Mouse (Mus musculus) adrenal gland, postnatal 4 days (tissue): ENCODE data around the gene Dnlz. TPM values are rescaled to one million over a fixed set of nuclear protein-coding genes. Genes with fewer than 3 reads are reported as not detected.
"Not testable (repeated sequence)": the region's sequence is repeated elsewhere in the genome, so short reads cannot be mapped to it uniquely, and the experiment has no call there.

Experiments
- DNase-seq, 2 experiments: peaks; one replicate each; pipeline ENCODE4 v3.0.0; 2021 to 2022; ENCODE audit warnings: low spot score in 2 of 2, mixed read lengths in 2 of 2
- long read RNA-seq, 2 experiments: library from polyadenylated mRNA; stranded (forward); transcript quantifications; one replicate each; pipeline ENCODE4 v2.0.0; 2021
- total RNA-seq, 2 experiments: library from RNA; stranded (reverse); gene quantifications; 2 replicates each; pipeline ENCODE4 v1.2.3; 2021

Gene Dnlz
- 10 to 100 TPM; 17.5 to 18.6 TPM for total RNA-seq
- long read RNA-seq, experiment 1, transcript Dnlz-201 (3 exons, 2,916 nt): major isoform, 48 of 81 reads
- long read RNA-seq, experiment 1, transcript Dnlz-202 (2 exons, 2,766 nt): minor isoform, 16 of 81 reads
- long read RNA-seq, experiment 1, partial matches to known transcripts: 8 of 81 reads
- long read RNA-seq, experiment 1, other reads (novel, unspliced or antisense): 9 of 81 reads
- long read RNA-seq, experiment 2, transcript Dnlz-202 (2 exons, 2,766 nt): minor isoform, 13 of 83 reads
- long read RNA-seq, experiment 2, transcript Dnlz-201 (3 exons, 2,916 nt): major isoform, 44 of 83 reads
- long read RNA-seq, experiment 2, partial matches to known transcripts: 3 of 83 reads
- long read RNA-seq, experiment 2, other reads (novel, unspliced or antisense): 23 of 83 reads

DNA sequence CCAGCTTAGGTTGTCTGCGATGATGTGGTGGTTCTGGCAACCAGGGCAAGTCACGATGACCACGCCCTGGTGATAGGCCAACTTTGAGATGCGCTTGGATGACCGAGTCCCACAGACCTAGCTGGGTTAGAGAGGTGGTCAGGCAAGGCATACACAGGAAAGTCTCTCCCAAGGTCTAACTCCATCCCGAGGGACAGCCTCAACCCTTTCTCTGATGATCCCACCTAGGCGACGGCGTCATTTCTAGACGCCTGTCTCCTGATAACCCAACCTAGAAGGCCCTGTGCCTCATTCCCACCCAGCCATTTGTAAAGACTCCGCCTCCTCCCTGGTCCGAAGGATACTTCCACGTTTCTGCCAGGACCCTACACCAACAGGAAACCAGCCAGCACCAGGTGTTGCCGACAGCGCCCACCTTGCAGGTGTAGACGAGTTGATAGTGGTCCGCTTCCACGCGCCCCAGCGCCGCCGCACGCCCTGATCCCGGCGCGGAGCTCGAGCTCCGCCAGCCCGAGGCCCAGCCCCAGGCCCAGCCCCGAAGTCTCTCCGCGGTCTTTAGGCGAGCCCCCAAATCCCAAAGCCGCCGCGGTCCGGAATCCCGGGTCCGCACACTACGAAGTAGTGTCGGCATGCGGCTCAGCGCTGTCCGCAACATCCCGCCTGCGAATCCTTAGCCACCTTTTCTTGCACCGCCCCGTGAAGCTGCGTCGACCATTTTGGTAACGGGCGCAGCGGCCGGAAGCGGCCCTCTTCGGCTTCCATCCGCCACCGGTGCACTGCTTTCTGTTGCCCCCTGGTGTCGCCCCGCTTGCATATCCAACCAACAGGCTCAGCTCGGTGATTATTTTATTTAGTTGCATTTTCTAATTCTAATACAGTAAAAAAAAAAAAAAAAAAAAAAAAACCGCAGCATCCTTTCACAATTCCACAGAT, at the start of gene Dnlz:
TSS of gene Dnlz (minus strand) at position 753 of the 933 bp plus-strand sequence.
- peak; percentile 84 for DNase-seq

GRCm38 (mm10) chr2:26401023-26401422, 49.1 kb upstream of the Dnlz start:
- no peak for DNase-seq

- DNase-seq: no peak
Measured at GRCm38 (mm10) chr2:26400296-26400695, 48.4 kb upstream of the Dnlz start.

- no peak for DNase-seq
Measured at GRCm38 (mm10) chr2:26399647-26400046, 47.7 kb upstream of the Dnlz start.

DNA sequence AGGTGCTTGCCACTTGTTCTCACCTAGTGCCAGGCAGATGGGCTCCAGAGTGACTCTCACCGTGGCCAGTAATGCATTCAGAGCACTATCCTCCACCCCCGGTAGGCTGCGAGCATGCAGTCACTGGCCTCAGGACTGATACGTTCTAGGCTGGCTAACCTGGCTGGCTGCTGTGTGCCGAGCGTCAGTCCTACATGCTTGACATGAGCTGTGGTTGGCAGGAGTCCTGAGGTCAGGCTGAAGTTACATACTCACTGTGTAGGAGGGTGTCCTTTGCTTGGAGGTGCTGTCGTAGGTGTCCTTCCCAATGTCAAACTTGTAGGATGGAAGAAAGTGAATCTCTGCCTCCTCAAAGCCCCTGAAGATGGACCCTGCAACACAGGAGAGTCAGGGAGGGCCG, 47.1 kb upstream of the Dnlz start:
- no peak for DNase-seq

GRCm38 (mm10) chr2:26391617-26392016, 39.7 kb upstream of the Dnlz start:
- DNase-seq: no peak

DNA sequence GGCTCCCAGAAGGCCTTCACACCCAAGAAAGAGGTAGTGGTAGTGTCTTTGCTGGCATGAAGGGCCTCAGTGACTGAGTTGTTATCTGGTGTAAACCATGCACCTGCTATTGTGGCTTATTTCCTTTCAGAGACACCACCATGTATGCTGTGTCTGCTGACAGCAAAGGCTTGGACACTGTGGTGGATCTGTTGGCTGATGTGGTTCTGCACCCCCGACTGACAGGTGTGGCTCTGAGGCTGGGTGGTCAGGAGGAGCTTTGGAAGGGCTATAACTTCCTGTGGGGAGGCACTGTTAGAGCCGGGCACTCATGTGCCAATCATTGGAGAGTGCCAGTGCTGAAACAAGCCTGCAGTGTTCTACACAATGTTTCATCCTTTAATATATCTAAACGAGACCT, 39.0 kb upstream of the Dnlz start:
- no peak for DNase-seq

GRCm38 (mm10) chr2:26389154-26389690, 37.3 kb upstream of the Dnlz start, which contains the start of the genes Entr1 and Pmpca:
TSS of gene Entr1 (minus strand) at chr2:26389316.
TSS of gene Pmpca (plus strand) at chr2:26389339.
- peak; percentile 70 to 72 for DNase-seq

DNA sequence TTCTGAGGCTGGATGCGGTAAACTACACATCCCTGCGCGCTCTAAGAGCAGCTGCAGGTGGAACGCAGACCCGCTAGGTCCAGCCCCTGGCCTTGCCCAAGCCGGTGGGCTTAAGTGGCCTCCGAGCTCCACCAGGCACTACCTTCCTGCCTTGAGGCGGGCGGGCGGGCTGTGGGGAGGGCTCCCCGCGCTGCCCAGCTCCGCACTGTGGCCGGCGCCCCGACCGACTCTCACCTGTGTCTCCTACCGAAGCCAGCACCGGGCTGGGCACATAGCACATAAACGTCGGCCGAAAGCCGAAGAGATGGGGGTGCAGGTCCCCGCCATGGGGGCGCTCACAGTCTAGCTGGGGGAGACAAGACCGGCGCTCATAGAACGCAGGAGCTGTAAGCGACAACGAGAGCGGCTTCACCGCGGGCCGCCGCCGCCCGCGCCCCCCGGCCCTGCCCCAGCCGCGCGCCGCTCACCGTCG, 36.8 kb upstream of the Dnlz start:
- DNase-seq: no peak

DNA sequence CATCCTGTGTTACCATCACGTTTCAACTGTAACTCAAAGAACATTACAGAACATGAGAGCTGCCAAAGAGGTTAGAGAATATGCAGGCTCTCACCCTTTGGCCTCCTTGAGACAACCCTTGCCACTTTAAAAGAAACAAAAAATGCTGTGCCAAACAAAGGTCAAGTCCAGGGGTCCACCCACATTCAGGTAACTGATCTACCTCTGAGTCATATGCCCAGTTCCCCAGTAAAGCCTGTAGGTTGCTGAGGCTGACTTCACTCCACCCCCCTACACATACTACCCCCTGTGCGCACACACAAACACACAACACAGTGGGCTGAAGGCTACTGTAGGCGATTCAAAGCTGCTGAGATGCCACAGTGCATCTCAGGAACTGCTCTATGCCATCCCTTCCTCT, 35.8 kb upstream of the Dnlz start:
- DNase-seq: no peak

GRCm38 (mm10) chr2:26380871-26381270, 29.0 kb upstream of the Dnlz start:
- not testable (repeated sequence) for DNase-seq

DNA sequence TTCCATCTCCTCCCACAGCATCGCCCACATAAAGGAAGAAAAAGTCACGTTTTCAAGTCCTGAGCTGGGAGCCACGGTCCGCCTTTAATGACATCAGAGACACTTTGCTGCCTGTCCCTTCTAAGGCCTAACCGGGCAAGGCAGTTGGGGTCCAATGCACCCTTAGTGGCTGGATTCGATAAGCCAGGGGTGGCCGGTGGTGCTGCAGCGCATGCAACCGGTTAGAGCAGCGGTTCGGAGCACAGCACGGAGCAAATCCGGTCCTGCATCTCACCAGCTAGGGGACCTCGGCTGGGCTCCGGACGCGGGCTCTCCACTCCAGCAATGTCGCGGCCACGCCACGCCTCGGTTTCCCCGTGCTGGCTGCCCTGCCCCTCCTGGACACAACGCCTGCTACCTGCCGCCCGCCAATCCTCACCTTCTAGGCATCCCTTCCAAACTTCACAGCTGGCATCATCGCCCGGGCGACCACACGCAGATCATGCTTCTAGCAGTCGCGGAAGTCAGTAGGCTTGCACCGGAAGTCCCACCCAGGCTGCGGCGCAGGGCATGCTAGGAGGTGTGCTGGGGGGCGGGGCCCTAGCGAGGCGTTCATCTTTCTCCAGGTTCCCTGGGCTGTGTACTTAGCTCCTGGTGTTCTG, 28.3 kb upstream of the Dnlz start, which contains the start of gene Snapc4:
TSS of gene Snapc4 (minus strand) at position 523 of the 641 bp plus-strand sequence.
- peak; percentile 57 to 72 for DNase-seq

DNA sequence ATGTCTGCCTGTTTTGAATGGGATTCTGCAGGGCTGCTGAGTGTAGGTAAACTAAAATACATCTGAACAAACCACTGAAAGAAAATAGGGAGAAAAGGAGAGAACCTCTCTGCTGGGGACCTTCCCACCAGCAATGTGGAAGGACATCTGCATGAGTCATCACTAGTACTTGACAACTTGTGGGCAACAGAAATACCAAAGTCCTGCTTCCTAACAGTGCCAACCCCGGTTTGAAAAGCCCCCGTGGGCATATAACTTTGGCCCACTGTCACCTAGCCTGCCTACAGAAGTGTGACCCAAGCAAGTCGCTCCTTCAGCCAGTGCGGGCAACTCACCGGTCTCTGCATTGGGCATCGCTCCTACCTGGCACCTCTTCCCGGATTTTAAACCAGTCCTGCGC, 20.5 kb upstream of the Dnlz start:
- DNase-seq: no peak

DNA sequence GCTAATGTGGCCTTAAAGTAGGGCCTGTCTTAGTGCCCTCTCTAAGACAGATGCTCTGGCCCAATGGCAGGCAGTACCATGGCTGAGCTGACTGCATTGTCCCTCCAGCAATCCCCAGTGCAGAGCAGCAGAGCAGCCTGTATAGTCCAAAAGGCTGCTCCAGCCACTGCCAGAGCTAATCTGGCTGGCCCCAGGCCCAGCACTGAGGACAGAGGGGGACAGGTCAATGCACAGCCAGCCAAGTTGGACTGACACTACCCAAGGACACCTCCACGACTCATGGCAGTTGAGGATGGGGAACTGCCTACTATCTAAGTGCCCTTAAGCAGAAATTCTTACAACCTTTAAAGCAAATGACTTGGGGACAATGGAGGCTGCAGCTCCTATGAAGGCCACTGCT, 16.7 kb upstream of the Dnlz start:
- DNase-seq: no peak

DNA sequence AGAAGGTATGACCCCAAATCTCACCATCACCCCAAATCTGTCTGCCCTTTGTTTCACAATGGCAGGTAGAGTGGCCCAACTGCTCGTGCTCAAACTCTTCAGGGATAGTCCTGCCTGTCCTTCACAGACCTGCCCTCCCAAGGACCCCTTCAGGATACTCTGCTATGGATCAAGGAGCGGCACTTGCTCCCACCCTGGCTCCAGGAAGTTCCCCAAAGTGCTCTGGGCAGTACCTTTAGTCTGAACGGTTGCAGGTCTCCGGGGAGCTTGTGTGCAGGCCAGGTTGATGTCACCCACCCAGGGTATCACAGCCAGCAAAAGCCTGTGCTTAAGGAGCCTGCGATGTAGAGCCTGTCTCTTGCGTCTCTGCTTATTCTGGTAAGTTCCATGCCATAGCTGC, 16.0 kb upstream of the Dnlz start:
- DNase-seq: no peak

- peak; percentile 46 to 57 for DNase-seq
Measured at GRCm38 (mm10) chr2:26364738-26365465, 13.0 kb upstream of the Dnlz start.

GRCm38 (mm10) chr2:26363481-26363880, 11.6 kb upstream of the Dnlz start:
- no peak for DNase-seq

- no peak for DNase-seq
Measured at GRCm38 (mm10) chr2:26362991-26363390, 11.1 kb upstream of the Dnlz start.

GRCm38 (mm10) chr2:26360772-26361171, 8.9 kb upstream of the Dnlz start, which contains the start of gene Card9:
TSS of gene Card9 (minus strand) at chr2:26360918.
- DNase-seq: no peak

DNA sequence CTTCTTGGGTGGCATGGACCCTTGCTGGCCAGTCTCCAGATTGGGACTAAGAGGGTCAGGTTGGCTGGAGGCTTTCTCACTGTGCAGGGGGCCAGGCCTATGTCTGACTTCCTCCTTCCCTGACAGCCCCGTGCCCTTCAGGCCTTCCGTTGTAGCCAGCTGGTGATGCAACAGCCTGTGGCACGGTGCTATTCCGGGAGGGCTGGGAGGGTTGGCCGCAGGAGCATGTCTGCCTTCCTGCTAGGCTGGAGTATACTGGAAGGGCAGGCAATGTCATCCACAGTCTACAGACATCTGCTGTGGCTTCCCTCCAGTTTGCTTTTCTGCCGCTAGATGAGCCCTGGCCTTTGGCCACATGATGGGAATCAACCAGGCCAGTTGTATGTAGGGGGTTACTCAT, 8.1 kb upstream of the Dnlz start:
- DNase-seq: no peak
